Mouse (Mus musculus) mouse embryonic stem cell (cell line): Measurements from ENCODE around the gene Qsox2.

Source experiments
- in situ Hi-C, 2 experiments: fragments of 300-500 bp; cut with MboI; formaldehyde crosslinking; loops; 1 replicate in 1 of 2; 3 replicates in 1 of 2; pipeline ENCODE4 v1.14.3; 2019 to 2020; ENCODE audit warnings: low sequenced_read_pairs in 2 of 2, low pct_unique_long_range_greater_than_20kb in 1 of 2, mixed read lengths in 1 of 2; ENCODE audit not compliant: unreplicated experiment in 1 of 2

Qsox2 gene

GRCm38 (mm10) chr2:26177189-26177588, 60.1 kb downstream of the Qsox2 start:
- in situ Hi-C loops: no loop called here

GRCm38 (mm10) chr2:26176731-26177130, 60.6 kb downstream of the Qsox2 start:
- in situ Hi-C loops: no loop called here

GRCm38 (mm10) chr2:26175191-26175590, 62.1 kb downstream of the Qsox2 start:
- in situ Hi-C loops: no loop called here

GRCm38 (mm10) chr2:26172166-26172565, 65.2 kb downstream of the Qsox2 start:
- in situ Hi-C loops: loop anchor here in 1 of 2 experiments (25.0 kb wide), 1 partner anchor 390 kb away; no protein-coding TSS in a partner anchor

GRCm38 (mm10) chr2:26170376-26170775, 66.9 kb downstream of the Qsox2 start:
- in situ Hi-C loops: loop anchor here in 1 of 2 experiments (25.0 kb wide), 1 partner anchor 392 kb away; no protein-coding TSS in a partner anchor

- in situ Hi-C loops: loop anchor here in 1 of 2 experiments (25.0 kb wide), 1 partner anchor 393 kb away; no protein-coding TSS in a partner anchor
These were observed 68.3 kb downstream of the Qsox2 start for GRCm38 (mm10) chr2:26168843-26169579.

- in situ Hi-C loops: loop anchor here in 1 of 2 experiments (25.0 kb wide), 1 partner anchor 395 kb away; no protein-coding TSS in a partner anchor
These were observed 70.4 kb downstream of the Qsox2 start for GRCm38 (mm10) chr2:26166890-26167289.
